Mouse (Mus musculus): Measurements from ENCODE around the gene Bin2.

DNA sequence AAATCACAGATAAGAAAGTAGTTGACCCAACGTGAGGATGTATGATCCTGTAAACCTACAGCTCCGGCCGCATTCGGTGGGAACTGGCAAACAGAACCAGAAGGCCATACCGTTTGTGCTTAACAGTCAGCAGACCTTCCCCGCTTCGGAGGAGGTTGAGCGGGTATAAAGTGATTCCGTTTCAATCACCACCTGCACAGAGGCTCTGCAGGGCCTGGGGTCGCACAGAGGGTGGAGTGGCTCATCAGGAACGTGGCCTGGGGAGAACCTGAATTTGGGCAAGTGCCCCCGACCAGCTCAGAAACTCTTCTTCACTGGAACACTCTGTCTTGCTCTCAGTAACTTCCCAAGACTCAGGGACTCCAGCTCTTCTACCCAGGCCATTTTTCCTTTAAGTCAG, 2.5 kb downstream of the Bin2 start:
- TF ChIP-seq CTCF (IDR thresholded peaks at IDR 0.05; ENCODE audit: low read depth) (no peak), EP300 (IDR thresholded peaks at IDR 0.05; ENCODE audit: low read depth) (no peak)
